Comparison of ENCODE assay signal across 7 mouse cellular contexts in genomic region chr8:110664202-110664896, GRCm38 (mm10). TPM values are rescaled to one million over a fixed set of nuclear protein-coding genes. Genes with fewer than 3 reads are reported as not detected.
A peak's percentile ranks its signal among the peaks of the same experiment; 100 is the strongest.
DNase-seq lines count a peak whose midpoint lies in the region; ATAC-seq and TF ChIP-seq lines count a peak whose summit lies in the region.

No protein-coding gene starts in this region.

- no peak overlapping the region for H3K4me3 ChIP-seq in embryonic fibroblast, embryonic 13.5 days (ENCODE audit: insufficient read depth, low read length)
- no peak overlapping the region for H3K4me3 ChIP-seq in hindbrain, embryonic 12.5 days

- 65% methylated on average over 7 of the region's 7 CpGs for WGBS in hindbrain, embryonic 12.5 days

- no peak overlapping the region for H3K9ac ChIP-seq in hindbrain, embryonic 12.5 days

- no peak overlapping the region for H3K4me2 ChIP-seq in hindbrain, embryonic 12.5 days (replicated peaks)

- intact Hi-C loops in left cerebral cortex, postnatal 14 days (cut with DNase I) = no loop called here

- H3K9me3 ChIP-seq in hindbrain, embryonic 12.5 days (replicated peaks) = no peaks in the 10 kb centered on the region

- H3K27me3 ChIP-seq in hindbrain, embryonic 12.5 days = no peaks in the 10 kb centered on the region

- TF ChIP-seq POLR2A in embryonic fibroblast, embryonic 13.5 days (IDR thresholded peaks at IDR 0.05; ENCODE audit: low read depth, low read length) = no peak

- no peak for TF ChIP-seq CTCF in embryonic fibroblast, embryonic 13.5 days (IDR thresholded peaks at IDR 0.05; ENCODE audit: borderline replicate concordance, insufficient read depth, low read length)

- peaks cover 8% of the 10 kb centered on the region; the same call in 1 of the 2 replicates for H3K36me3 ChIP-seq in hindbrain, embryonic 12.5 days

- peak; percentile 80 for ATAC-seq in hindbrain, embryonic 12.5 days (ENCODE audit: low FRiP score)

- H3K4me1 ChIP-seq in embryonic fibroblast, embryonic 13.5 days (ENCODE audit: control insufficient read depth, insufficient read depth, low read length) = peaks cover 3% of the 10 kb centered on the region; the same call in 1 of the 2 replicates
- peaks cover 24% of the 10 kb centered on the region for H3K4me1 ChIP-seq in hindbrain, embryonic 12.5 days

- H3K27ac ChIP-seq in embryonic fibroblast, embryonic 13.5 days (ENCODE audit: insufficient read depth, low read length) = peak overlapping the region; percentile 43; the same call in 1 of the 2 replicates
- H3K27ac ChIP-seq in hindbrain, embryonic 12.5 days = peak overlapping the region; percentile 80

- DNase-seq in 3T3-L1 (ENCODE audit: low read depth, low spot score) = peak; percentile 62
- DNase-seq in adrenal gland, postnatal 14 days = peak; percentile 74
- DNase-seq in left cerebral cortex, postnatal 14 days (ENCODE audit: low spot score in 2 of 2) = peak; percentile 68 to 84
- DNase-seq in testis, postnatal 10 days (ENCODE audit: low spot score) = peak; percentile 63
- DNase-seq in urinary bladder, postnatal 10 days (ENCODE audit: low spot score) = no peak

RNA-seq across cellular contexts. Expression of gene Vac14, which starts 46.0 kb away (rescaled TPM):
- 25.0 and 25.8 TPM in 2 replicates for total RNA-seq in adrenal gland, postnatal 14 days (2021)
- 21.1 and 22.0 TPM in 2 replicates for polyA plus RNA-seq in embryonic fibroblast, embryonic 13.5 days (2011; ENCODE audit: insufficient read length, low read depth, missing spikeins)
- 29.5 and 29.7 TPM in 2 replicates for polyA plus RNA-seq in hindbrain, embryonic 12.5 days (2016; fragmentation: Nextera tagmentation; extraction: Ambion mirVana)
- 10 to 100 TPM; 22.4 to 24.5 TPM for total RNA-seq in left cerebral cortex, postnatal 14 days (2021)

RNA-seq across cellular contexts. Expression of gene Mtss1l, which starts 56.9 kb away (rescaled TPM):
- 25.2 and 25.8 TPM in 2 replicates for total RNA-seq in adrenal gland, postnatal 14 days (2021)
- polyA plus RNA-seq in embryonic fibroblast, embryonic 13.5 days (2011; ENCODE audit: insufficient read length, low read depth, missing spikeins) = 33.7 and 54.3 TPM in 2 replicates
- polyA plus RNA-seq in hindbrain, embryonic 12.5 days (2016; fragmentation: Nextera tagmentation; extraction: Ambion mirVana) = 21.6 and 23.3 TPM in 2 replicates
- total RNA-seq in left cerebral cortex, postnatal 14 days (2021) = 100 to 1,000 TPM; 184 to 221 TPM
